Mouse (Mus musculus) lung, postnatal 0 days (tissue): Measurements from ENCODE around the gene Camkmt.

Experiments used
- CTCF ChIP-seq: IDR thresholded peaks from 2 replicates; pipeline ENCODE4 v1.5.1; 2016; ENCODE audit warnings: antibody characterized with exemption, mild to moderate bottlenecking
- EP300 ChIP-seq: IDR thresholded peaks from 2 replicates; pipeline ENCODE4 v1.6.1; 2016; ENCODE audit warnings: antibody characterized with exemption, mild to moderate bottlenecking, control low read depth

DNA sequence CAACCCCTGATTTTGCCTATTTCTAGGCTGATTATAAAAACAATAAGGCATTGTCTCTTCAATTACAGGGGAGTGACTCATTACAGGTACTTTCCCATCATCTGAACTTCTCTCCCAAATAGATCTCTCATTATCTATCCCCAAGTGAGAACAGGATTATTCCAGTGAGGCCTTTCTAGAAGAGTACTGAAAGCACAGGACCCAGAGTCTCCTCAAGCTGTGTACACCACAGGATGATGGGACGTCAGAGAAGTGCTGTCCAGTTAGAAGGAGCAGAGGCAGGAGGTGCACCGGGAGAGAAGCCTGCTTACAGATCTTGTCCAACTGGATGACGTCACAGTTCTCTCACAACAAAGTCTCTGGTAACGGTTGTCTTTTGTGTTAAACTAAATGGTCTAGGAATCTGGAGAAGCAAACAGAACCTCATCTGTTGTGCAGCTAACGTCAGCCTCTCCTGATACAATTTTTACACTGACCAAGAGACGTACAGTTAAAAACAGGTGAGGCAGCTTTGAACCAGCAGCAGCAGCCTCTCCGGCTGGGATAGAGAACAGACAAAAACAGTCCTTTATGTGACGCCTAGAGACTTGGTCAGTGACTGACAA, 259.1 kb downstream of the Camkmt start:
- TF ChIP-seq CTCF (no peak), EP300 (no peak)
